Mouse (Mus musculus) E14TG2a.4 (cell line): ENCODE measurements at regions not wholly inside any gene's neighbourhood (a gene's known extent, or its start where the extent isn't known, plus 50 kb on each side); places are given as distances from the start of the nearest gene placed in this dataset.

Experiments used
- H3K27me3 ChIP-seq: 2 replicates; pipeline ENCODE4 v1.6.1; 2014; ENCODE audit warnings: low read length, control low read depth; ENCODE audit not compliant: insufficient read depth
- H3K36me3 ChIP-seq: 2 replicates; pipeline ENCODE4 v1.6.1; 2014; ENCODE audit warnings: low read length, control low read depth; ENCODE audit not compliant: insufficient read depth
- H3K4me1 ChIP-seq: replicated peaks from 2 replicates; pipeline ENCODE4 v1.6.1; 2014; ENCODE audit warnings: low read depth, low read length, control low read depth
- H3K4me3 ChIP-seq: replicated peaks from 2 replicates; pipeline ENCODE4 v1.5.1; 2014; ENCODE audit warnings: mild to moderate bottlenecking, low read length
- H3K9me3 ChIP-seq: 2 replicates; pipeline ENCODE4 v1.6.1; 2014; ENCODE audit warnings: low read length, control low read depth
- CTCF ChIP-seq: conservative IDR thresholded peaks from 2 replicates; pipeline ENCODE4 v1.5.1; 2014; ENCODE audit warnings: low read length
- NANOG ChIP-seq: IDR thresholded peaks from 2 replicates; pipeline ENCODE4 v1.6.1; 2014; ENCODE audit warnings: borderline replicate concordance, low read length, mixed read lengths
- POU5F1 ChIP-seq: IDR thresholded peaks from 2 replicates; pipeline ENCODE4 v1.6.1; 2014; ENCODE audit warnings: low read length, borderline replicate concordance

GRCm38 (mm10) chr12:9292656-9293055, 262.9 kb downstream of the Ttc32 start:
- no peaks in the 10 kb centered on the region for H3K4me1 ChIP-seq

DNA sequence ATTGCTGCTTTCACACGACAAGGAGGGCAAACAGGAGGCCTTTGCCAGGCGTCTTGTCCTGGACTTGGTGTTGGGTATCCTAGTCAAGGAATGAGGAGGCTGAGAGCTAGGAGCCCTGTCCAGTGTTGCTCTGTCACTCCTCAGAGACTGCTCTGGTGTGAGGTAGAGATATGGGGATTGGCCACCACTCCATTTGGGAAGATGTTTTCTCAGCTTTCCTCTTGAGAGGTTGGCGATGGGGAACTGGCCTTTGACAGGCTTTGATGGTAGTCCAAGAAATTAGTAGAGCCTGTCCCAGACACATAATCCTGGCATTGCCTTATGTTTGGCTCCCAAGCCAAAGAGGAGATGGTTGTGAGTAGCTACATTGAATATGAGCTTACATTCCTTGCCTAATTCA, 265.4 kb downstream of the Ttc32 start:
- TF ChIP-seq NANOG (no peak), POU5F1 (no peak), CTCF (no peak)

More at GRCm38 (mm10) chr12:9292656-9293055, 262.9 kb downstream of the Ttc32 start:
- Histone ChIP-seq H3K27me3 (no peaks in the 10 kb centered on the region), H3K4me3 (no peak overlapping the region), H3K9me3 (no peaks in the 10 kb centered on the region), H3K36me3 (no peaks in the 10 kb centered on the region)
- no peak for TF ChIP-seq NANOG
- no peak for TF ChIP-seq POU5F1
- TF ChIP-seq CTCF = no peak

DNA sequence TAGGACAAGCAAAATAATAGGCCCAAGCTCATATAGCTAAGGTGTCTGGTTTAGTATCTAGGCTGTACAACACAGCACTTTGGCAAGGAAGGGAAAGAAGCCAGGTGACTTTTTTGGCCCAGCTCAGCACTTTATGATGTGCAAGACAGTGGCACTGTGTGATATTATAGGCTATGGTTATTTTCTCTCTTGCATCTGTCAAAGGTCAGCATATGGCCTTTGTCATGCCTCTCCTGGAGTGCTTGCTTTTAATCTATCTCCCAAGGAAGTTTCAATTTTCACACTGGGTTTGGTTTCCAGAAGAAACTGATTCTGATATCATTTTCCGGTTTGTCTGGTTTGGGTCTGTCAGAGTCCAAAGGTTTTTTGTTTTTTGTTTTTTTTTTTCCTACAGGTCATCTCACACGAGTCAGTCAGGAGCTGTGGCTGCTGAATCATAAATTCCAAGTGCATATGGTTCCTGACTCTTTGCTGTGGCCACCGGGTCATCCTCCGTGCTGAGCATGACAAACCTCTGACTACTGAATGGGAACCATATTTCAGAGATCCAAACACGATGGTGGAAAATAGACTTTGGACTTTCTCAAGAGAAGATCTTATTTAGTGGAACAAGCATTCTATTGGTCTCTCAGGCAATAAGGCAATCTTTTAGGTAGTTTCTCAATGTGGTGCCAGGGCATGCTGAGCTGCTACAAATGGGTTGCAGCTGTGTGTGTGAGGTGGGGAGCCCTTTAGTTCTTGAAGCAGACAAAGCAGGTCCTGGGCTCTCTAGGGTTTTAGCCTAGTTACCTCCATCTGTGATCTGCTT, 269.3 kb downstream of the Ttc32 start:
- no peaks in the 10 kb centered on the region for H3K4me1 ChIP-seq
- no peaks in the 10 kb centered on the region for H3K36me3 ChIP-seq
- no peak for TF ChIP-seq POU5F1
- TF ChIP-seq CTCF = no peak
- no peak for TF ChIP-seq NANOG
- no peak overlapping the region for H3K4me3 ChIP-seq
- H3K27me3 ChIP-seq = no peaks in the 10 kb centered on the region
- H3K9me3 ChIP-seq = no peaks in the 10 kb centered on the region

More for the DNA sequence above, 265.4 kb downstream of the Ttc32 start:
- no peaks in the 10 kb centered on the region for H3K9me3 ChIP-seq
- no peak overlapping the region for H3K4me3 ChIP-seq
- H3K4me1 ChIP-seq = no peaks in the 10 kb centered on the region
- H3K36me3 ChIP-seq = no peaks in the 10 kb centered on the region
- no peaks in the 10 kb centered on the region for H3K27me3 ChIP-seq

- Histone ChIP-seq H3K27me3 (no peaks in the 10 kb centered on the region), H3K4me3 (no peak overlapping the region)
- TF ChIP-seq POU5F1 = no peak
- no peak for TF ChIP-seq NANOG
- TF ChIP-seq CTCF = no peak
These were observed 265.8 kb upstream of the Osr1 start for GRCm38 (mm10) chr12:9304146-9304545.

DNA sequence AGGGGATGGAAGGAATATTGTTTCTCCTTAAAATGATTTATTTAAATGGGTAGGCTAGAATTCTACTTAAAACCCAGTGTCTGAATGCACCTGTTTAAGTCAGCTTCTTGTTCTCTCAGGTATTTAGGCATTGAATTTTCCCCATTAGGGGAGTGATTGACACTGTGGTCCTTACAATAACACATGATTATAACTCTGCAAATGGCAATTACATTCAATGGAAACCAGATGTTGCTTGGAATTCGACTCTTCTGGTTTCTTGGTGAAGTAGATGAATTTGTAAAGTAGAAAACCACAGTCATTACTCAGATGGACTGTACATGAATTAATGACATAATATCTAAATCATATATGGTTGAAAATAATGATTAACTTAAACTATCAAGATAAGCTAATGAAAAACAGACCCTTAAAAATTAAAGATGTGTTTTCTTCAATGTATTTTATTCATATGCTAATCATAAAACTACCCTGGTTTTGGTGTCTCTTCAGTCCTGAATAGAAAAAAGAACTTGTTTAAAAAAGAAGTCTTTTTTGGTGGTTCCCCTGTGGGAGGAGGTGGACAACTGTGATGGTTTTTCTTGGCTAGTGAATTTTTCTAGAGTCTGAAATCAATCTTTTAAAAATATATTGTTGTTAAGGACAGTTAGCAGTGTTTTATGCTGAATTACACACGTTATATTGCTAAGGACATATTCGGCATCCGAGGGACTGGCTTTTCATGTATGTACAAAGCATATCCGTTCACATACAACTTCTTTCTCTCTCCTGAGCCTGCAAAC, 231.8 kb upstream of the Osr1 start:
- no peaks in the 10 kb centered on the region for H3K36me3 ChIP-seq
- H3K4me3 ChIP-seq = no peak overlapping the region
- H3K27me3 ChIP-seq = no peaks in the 10 kb centered on the region
- TF ChIP-seq CTCF (no peak), POU5F1 (no peak), NANOG (no peak)
- no peaks in the 10 kb centered on the region for H3K4me1 ChIP-seq
- no peaks in the 10 kb centered on the region for H3K9me3 ChIP-seq

More at GRCm38 (mm10) chr12:9304146-9304545, 265.8 kb upstream of the Osr1 start:
- no peaks in the 10 kb centered on the region for H3K36me3 ChIP-seq
- no peaks in the 10 kb centered on the region for H3K9me3 ChIP-seq
- no peaks in the 10 kb centered on the region for H3K4me1 ChIP-seq

DNA sequence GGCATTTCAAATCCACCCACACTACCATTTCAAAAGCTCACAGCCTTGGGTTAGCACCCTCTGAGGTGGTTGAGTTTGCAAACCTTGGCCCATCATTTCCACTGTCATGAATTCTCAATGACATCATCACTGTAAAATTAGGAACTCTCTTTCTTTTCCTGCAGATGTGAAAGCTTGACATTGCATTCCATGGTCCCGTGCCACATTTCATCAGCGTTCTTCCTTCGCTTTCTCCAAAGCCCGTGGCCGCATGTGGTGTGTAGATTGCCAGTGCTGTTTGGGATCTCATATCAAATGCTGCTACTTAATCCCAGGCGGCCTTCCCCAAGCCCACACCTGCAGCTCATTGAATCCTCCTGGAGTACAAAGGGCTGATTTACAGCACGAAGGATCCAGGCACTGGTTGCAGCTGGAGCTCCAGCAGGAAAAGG, 231.1 kb upstream of the Osr1 start:
- no peaks in the 10 kb centered on the region for H3K36me3 ChIP-seq
- H3K4me3 ChIP-seq = no peak overlapping the region
- H3K27me3 ChIP-seq = no peaks in the 10 kb centered on the region
- no peak for TF ChIP-seq CTCF
- no peak for TF ChIP-seq POU5F1
- TF ChIP-seq NANOG = no peak
- H3K9me3 ChIP-seq = no peaks in the 10 kb centered on the region
- H3K4me1 ChIP-seq = no peaks in the 10 kb centered on the region

- Histone ChIP-seq H3K27me3 (no peaks in the 10 kb centered on the region), H3K36me3 (no peaks in the 10 kb centered on the region), H3K4me1 (no peaks in the 10 kb centered on the region), H3K4me3 (no peak overlapping the region), H3K9me3 (no peaks in the 10 kb centered on the region)
- TF ChIP-seq NANOG (no peak), CTCF (no peak), POU5F1 (no peak)
These were observed 229.1 kb upstream of the Osr1 start for GRCm38 (mm10) chr12:9340769-9341168.

GRCm38 (mm10) chr12:9345359-9345758, 224.6 kb upstream of the Osr1 start:
- Histone ChIP-seq H3K36me3 (no peaks in the 10 kb centered on the region), H3K27me3 (no peaks in the 10 kb centered on the region), H3K9me3 (no peaks in the 10 kb centered on the region), H3K4me3 (no peak overlapping the region), H3K4me1 (no peaks in the 10 kb centered on the region)
- TF ChIP-seq NANOG (no peak), CTCF (no peak), POU5F1 (no peak)
